Mouse (Mus musculus): Measurements from ENCODE around the gene Zfp13.

DNA sequence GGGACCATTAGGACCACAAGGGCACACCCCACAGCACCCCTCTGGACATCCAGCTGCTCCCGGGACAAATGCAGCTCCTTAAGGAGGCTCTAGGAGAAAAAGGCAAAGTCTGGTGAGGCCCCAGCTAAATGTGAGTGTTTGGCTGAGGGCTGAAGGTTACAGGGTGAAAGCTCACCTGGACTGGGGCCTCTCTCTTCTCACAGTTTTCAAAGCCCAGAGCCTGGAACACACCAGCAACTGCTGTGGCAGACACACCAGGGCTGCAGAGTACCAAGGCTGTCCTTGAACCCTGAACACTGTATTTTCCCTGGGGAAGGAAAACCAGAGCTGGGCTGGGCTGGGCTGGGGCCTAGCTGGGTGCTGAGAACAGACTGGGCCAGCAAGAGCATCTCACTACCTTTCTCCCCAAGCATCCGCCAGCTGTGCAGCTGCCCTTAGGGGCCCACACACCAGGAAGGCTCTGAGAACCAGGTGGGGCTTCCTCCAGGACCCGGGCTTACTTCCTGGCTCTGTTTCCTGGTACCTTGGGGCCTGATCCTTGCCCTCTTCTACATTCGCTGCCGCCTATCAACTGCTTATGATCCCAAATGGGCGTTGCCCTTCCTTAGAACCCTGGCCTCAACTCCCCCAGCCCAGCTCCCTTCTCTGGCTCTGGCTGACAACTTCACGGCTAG lies 43.9 kb downstream of the Zfp13 start:
- TF ChIP-seq CTCF (IDR thresholded peaks at IDR 0.05; ENCODE audit: insufficient read depth, low read depth, low read length) (no peak), POLR2A (IDR thresholded peaks at IDR 0.05; ENCODE audit: insufficient read depth, low read depth, low read length) (no peak)
